Mouse (Mus musculus) cerebellum, postnatal 25 days (tissue): ENCODE data around the gene Chd6.
A peak's percentile ranks its signal among the peaks of the same experiment; 100 is the strongest.
"Not testable (repeated sequence)": the region's sequence is repeated elsewhere in the genome, so short reads cannot be mapped to it uniquely, and the experiment has no call there.

Experiments
- DNase-seq, 2 experiments: peaks; one replicate each; pipeline ENCODE4 v3.0.0; 2021; ENCODE audit warnings: mixed read lengths in 2 of 2

Gene Chd6

GRCm38 (mm10) chr2:160982636-160983035 lies 126.2 kb downstream of the Chd6 start:
- no peak for DNase-seq

GRCm38 (mm10) chr2:160981791-160982190 lies 127.1 kb downstream of the Chd6 start:
- no peak for DNase-seq

GRCm38 (mm10) chr2:160978651-160979050 lies 130.2 kb downstream of the Chd6 start:
- no peak for DNase-seq

GRCm38 (mm10) chr2:160977248-160977647 lies 131.6 kb downstream of the Chd6 start:
- DNase-seq: peak in 1 of 2 experiments; percentile 52

GRCm38 (mm10) chr2:160973648-160974215 lies 135.1 kb downstream of the Chd6 start:
- no peak for DNase-seq

- DNase-seq: no peak
Measured at GRCm38 (mm10) chr2:160972103-160972792, 136.6 kb downstream of the Chd6 start.

- no peak for DNase-seq
Measured at GRCm38 (mm10) chr2:160962149-160962548, 146.7 kb downstream of the Chd6 start.

GRCm38 (mm10) chr2:160960956-160961646 lies 147.8 kb downstream of the Chd6 start:
- DNase-seq: no peak

- peak; percentile 49 to 68 for DNase-seq
Measured at GRCm38 (mm10) chr2:160959901-160960300, 149.0 kb downstream of the Chd6 start.

- peak in 1 of 2 experiments; percentile 43 for DNase-seq
Measured at GRCm38 (mm10) chr2:160958737-160959136, 150.1 kb downstream of the Chd6 start.

- not testable (repeated sequence) for DNase-seq
Measured at GRCm38 (mm10) chr2:160957801-160958200, 151.1 kb downstream of the Chd6 start.

GRCm38 (mm10) chr2:160957307-160957706 lies 151.6 kb downstream of the Chd6 start:
- DNase-seq: not testable (repeated sequence)

- DNase-seq: peak in 1 of 2 experiments; percentile 54
Measured at GRCm38 (mm10) chr2:160955331-160955730, 153.5 kb downstream of the Chd6 start.

GRCm38 (mm10) chr2:160954541-160954940 lies 154.3 kb downstream of the Chd6 start:
- DNase-seq: no peak

GRCm38 (mm10) chr2:160953131-160953873 lies 155.6 kb downstream of the Chd6 start:
- DNase-seq: no peak

GRCm38 (mm10) chr2:160951595-160951994 lies 157.3 kb downstream of the Chd6 start:
- no peak for DNase-seq

- no peak for DNase-seq
Measured at GRCm38 (mm10) chr2:160942443-160942842, 166.4 kb downstream of the Chd6 start.

GRCm38 (mm10) chr2:160940930-160941709 lies 167.8 kb downstream of the Chd6 start:
- peak; percentile 46 to 56 for DNase-seq

- DNase-seq: no peak
Measured at GRCm38 (mm10) chr2:160934451-160934850, 174.4 kb downstream of the Chd6 start.

GRCm38 (mm10) chr2:160933890-160934289 lies 175.0 kb downstream of the Chd6 start:
- DNase-seq: no peak

- DNase-seq: no peak
Measured at GRCm38 (mm10) chr2:160932981-160933380, 175.9 kb downstream of the Chd6 start.

- DNase-seq: no peak
Measured at GRCm38 (mm10) chr2:160932325-160932724, 176.6 kb downstream of the Chd6 start.
